Mouse (Mus musculus): ENCODE data around the gene B4gat1.

- TF ChIP-seq CTCF (IDR thresholded peaks at IDR 0.05; ENCODE audit: extremely low read depth, insufficient read depth, insufficient read length, insufficient replicate concordance) (no peak), POLR2A (IDR thresholded peaks at IDR 0.05; ENCODE audit: low read depth, low read length) (no peak)
Measured at GRCm38 (mm10) chr19:5083961-5084833, 45.6 kb downstream of the B4gat1 start.
